Mouse (Mus musculus) forebrain, embryonic 11.5 days (tissue): ENCODE data around the gene Mrpl27. TPM values are rescaled to one million over a fixed set of nuclear protein-coding genes. Genes with fewer than 3 reads are reported as not detected.
"Not testable (repeated sequence)": the region's sequence is repeated elsewhere in the genome, so short reads cannot be mapped to it uniquely, and the experiment has no call there.

ENCODE experiments used
- ATAC-seq: fragments of 200-750 bp; cut with Nextera tagmentation; replicated peaks from 2 replicates; pipeline ENCODE4 v1.8.0; 2017; ENCODE audit warnings: moderate TSS enrichment; ENCODE audit not compliant: low FRiP score
- DNase-seq: peaks from one replicate; pipeline ENCODE4 v3.0.0-alpha.2; 2017; ENCODE audit warnings: low spot score
- H3K27ac ChIP-seq: fragments of 300-500 bp; sonication (generic); 2 replicates; pipeline ENCODE4 v1.5.1; 2014; ENCODE audit warnings: low read depth, low read length
- H3K27me3 ChIP-seq: fragments of 300-500 bp; sonication (generic); 2 replicates; pipeline ENCODE4 v1.6.1; 2014; ENCODE audit warnings: mild to moderate bottlenecking, low read length, mixed read lengths; ENCODE audit not compliant: control insufficient read depth, insufficient read depth
- H3K36me3 ChIP-seq: fragments of 300-500 bp; sonication (generic); 2 replicates; pipeline ENCODE4 v1.6.1; 2014; ENCODE audit warnings: mild to moderate bottlenecking, low read length, moderate library complexity, mixed read lengths; ENCODE audit not compliant: control insufficient read depth, insufficient read depth
- H3K4me1 ChIP-seq: fragments of 300-500 bp; sonication (generic); replicated peaks from 2 replicates; pipeline ENCODE4 v1.6.1; 2014; ENCODE audit warnings: low read length, mixed read lengths; ENCODE audit not compliant: control insufficient read depth, insufficient read depth
- H3K4me2 ChIP-seq: fragments of 300-500 bp; sonication (generic); 2 replicates; pipeline ENCODE4 v1.6.1; 2014; ENCODE audit warnings: low read depth, mild to moderate bottlenecking, low read length, moderate library complexity, mixed read lengths; ENCODE audit not compliant: severe bottlenecking
- H3K4me3 ChIP-seq: fragments of 300-500 bp; sonication (generic); 2 replicates; pipeline ENCODE4 v1.5.1; 2014; ENCODE audit warnings: low read depth, low read length
- H3K9ac ChIP-seq: fragments of 300-500 bp; sonication (generic); 2 replicates; pipeline ENCODE4 v1.6.1; 2014; ENCODE audit warnings: low read length
- H3K9me3 ChIP-seq: fragments of 300-500 bp; sonication (generic); 2 replicates; pipeline ENCODE4 v1.6.1; 2016; ENCODE audit warnings: low read length, mixed read lengths; ENCODE audit not compliant: control insufficient read depth
- WGBS: fragments of 180-500 bp; shearing (Covaris S2); extraction: QIAGEN DNeasy Blood & Tissue Kit; methylation state at CpG from one replicate; pipeline ENCODE4 v1.1.7; 2014; 5-methylcytosine and 5-hydroxymethylcytosine counted together
- polyA plus RNA-seq: library from polyadenylated mRNA; unstranded; fragments of >200 nt; fragmentation: Nextera tagmentation; extraction: Ambion mirVana; gene quantifications from 2 replicates; pipeline ENCODE4 v1.2.1, GENCODE M21; 2014

Gene Mrpl27
- polyA plus RNA-seq, 1 experiment from 2014 or later: 125 TPM

- H3K9me3 ChIP-seq: no peaks in the 10 kb centered on the region
- DNase-seq (no peak), ATAC-seq (no peak)
- no peaks in the 10 kb centered on the region for H3K27me3 ChIP-seq
- H3K9ac ChIP-seq: peak overlapping the region; percentile 32; the same call in 1 of the 2 replicates
- H3K4me2 ChIP-seq: peak overlapping the region; percentile 74
- H3K36me3 ChIP-seq: no peaks in the 10 kb centered on the region
- H3K27ac ChIP-seq: no peak overlapping the region
- H3K4me3 ChIP-seq: peak overlapping the region; percentile 90
- H3K4me1 ChIP-seq: peaks cover 7% of the 10 kb centered on the region
- 32% methylated on average over 15 of the region's 15 CpGs for WGBS
These were observed 24.1 kb downstream of the Mrpl27 start for GRCm38 (mm10) chr11:94677607-94678145.

- H3K36me3 ChIP-seq: no peaks in the 10 kb centered on the region
- peaks cover 4% of the 10 kb centered on the region for H3K4me1 ChIP-seq
- H3K27ac ChIP-seq: no peak overlapping the region
- H3K9me3 ChIP-seq: no peaks in the 10 kb centered on the region
- no peak for ATAC-seq
- H3K27me3 ChIP-seq: no peaks in the 10 kb centered on the region
- no peak overlapping the region for H3K4me3 ChIP-seq
- no peak overlapping the region for H3K4me2 ChIP-seq
- H3K9ac ChIP-seq: no peak overlapping the region
- no peak for DNase-seq
These were observed 27.1 kb downstream of the Mrpl27 start for GRCm38 (mm10) chr11:94680639-94681038.

- no peaks in the 10 kb centered on the region for H3K27me3 ChIP-seq
- H3K9me3 ChIP-seq: no peaks in the 10 kb centered on the region
- no peak overlapping the region for H3K27ac ChIP-seq
- DNase-seq (no peak), ATAC-seq (no peak)
- no peaks in the 10 kb centered on the region for H3K36me3 ChIP-seq
- H3K4me2 ChIP-seq: no peak overlapping the region
- no peak overlapping the region for H3K9ac ChIP-seq
- 88% methylated on average over 4 of the region's 4 CpGs for WGBS
- no peaks in the 10 kb centered on the region for H3K4me1 ChIP-seq
- H3K4me3 ChIP-seq: no peak overlapping the region
These were observed 28.1 kb downstream of the Mrpl27 start for GRCm38 (mm10) chr11:94681640-94682039.

DNA sequence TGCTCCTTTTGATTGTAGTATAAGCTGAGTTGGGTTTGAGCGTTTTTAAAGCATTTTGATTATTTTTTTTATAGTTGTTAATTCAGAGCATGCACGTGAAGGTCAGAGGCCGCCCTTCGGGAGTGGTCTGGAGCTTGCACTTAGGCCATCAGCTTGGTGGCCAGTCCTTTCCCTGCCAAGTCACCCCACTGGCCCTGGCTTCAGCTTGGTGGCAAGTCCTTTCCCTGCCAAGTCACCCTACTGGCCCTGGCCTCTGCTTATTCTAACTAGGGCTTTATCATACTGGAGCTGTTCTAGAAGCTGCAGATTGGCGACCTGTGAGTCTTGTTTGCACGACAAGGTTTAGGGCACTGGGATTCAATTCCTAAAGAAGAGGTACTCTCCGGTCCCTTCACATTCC is 28.9 kb downstream of the Mrpl27 start:
- H3K9ac ChIP-seq: no peak overlapping the region
- H3K27ac ChIP-seq: no peak overlapping the region
- H3K4me1 ChIP-seq: no peaks in the 10 kb centered on the region
- H3K27me3 ChIP-seq: no peaks in the 10 kb centered on the region
- WGBS: 83% methylated on average over 7 of the region's 7 CpGs
- ATAC-seq (no peak), DNase-seq (no peak)
- H3K4me3 ChIP-seq: no peak overlapping the region
- H3K4me2 ChIP-seq: no peak overlapping the region
- no peaks in the 10 kb centered on the region for H3K36me3 ChIP-seq
- no peaks in the 10 kb centered on the region for H3K9me3 ChIP-seq

DNA sequence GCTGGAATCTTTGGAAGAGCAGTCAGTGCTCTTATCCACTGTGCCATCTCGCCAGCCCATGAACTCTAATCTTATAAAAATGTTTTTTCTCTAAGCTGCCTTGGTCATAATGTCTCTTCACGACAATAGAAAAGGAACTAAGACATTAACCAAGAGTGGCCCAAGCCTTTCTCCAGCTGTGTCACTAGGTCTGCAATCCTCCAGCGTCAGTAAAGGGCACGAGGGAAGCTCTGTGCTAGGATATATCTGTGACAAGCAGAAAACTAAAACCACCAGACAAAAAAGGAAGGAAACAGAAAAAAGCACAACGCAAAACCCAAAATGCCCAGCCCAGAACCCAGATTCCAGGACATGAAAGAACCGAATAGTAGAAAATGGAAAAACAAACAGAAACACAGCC is 33.6 kb downstream of the Mrpl27 start:
- WGBS: 84% methylated on average over 6 of the region's 6 CpGs
- H3K36me3 ChIP-seq: no peaks in the 10 kb centered on the region

DNA sequence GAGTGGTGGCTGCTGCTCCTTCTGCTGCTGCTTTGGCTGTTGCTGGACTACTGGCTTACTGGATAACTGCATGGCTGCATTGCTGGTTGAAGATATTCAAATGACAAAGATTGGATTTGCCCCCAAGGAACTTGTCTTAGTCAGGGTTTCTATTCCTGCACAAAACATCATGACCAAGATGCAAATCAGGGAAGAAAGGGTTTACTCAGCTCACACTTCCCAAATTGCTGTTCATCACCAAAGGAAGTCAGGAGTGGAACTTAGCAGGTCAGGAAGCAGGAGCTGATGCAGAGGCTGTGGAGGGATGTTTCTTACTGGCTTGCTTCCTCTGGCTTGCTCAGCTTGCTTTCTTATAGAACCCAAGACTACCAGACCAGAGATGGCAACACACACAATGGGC is 38.9 kb downstream of the Mrpl27 start:
- H3K4me3 ChIP-seq, H3K9ac ChIP-seq, H3K4me1 ChIP-seq, H3K36me3 ChIP-seq, H3K27me3 ChIP-seq, H3K9me3 ChIP-seq, ATAC-seq, H3K27ac ChIP-seq, H3K4me2 ChIP-seq, DNase-seq: not testable (repeated sequence)

More for the DNA sequence above, 33.6 kb downstream of the Mrpl27 start:
- Histone ChIP-seq H3K4me2 (no peak overlapping the region), H3K4me3 (no peak overlapping the region), H3K9me3 (no peaks in the 10 kb centered on the region), H3K27ac (no peak overlapping the region), H3K27me3 (no peaks in the 10 kb centered on the region), H3K4me1 (no peaks in the 10 kb centered on the region), H3K9ac (no peak overlapping the region)
- no peak for DNase-seq
- ATAC-seq: no peak

DNA sequence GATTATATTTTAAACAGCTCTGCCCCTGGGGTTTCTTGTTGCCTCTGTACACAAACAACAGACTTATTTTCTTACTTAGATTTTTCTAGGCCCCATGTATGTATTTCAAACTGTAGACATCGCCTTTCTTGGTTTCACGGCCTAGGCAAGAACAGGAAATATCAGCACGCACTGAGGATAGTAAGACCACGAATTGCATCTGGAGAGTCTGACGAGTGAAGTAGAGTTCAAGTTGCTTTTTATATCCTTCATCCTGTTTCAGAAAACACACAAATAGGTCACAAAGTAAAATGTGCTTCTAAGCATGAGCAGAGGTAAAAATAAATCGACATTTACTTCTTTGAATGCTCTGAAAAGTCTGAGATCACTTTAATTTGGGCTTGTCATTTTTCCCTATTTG is 41.9 kb downstream of the Mrpl27 start:
- no peaks in the 10 kb centered on the region for H3K9me3 ChIP-seq
- no peak overlapping the region for H3K4me3 ChIP-seq
- DNase-seq (no peak), ATAC-seq (no peak)
- WGBS: 84% methylated on average over 6 of the region's 6 CpGs
- H3K4me2 ChIP-seq: no peak overlapping the region
- H3K36me3 ChIP-seq: no peaks in the 10 kb centered on the region
- H3K4me1 ChIP-seq: no peaks in the 10 kb centered on the region
- no peak overlapping the region for H3K27ac ChIP-seq
- no peak overlapping the region for H3K9ac ChIP-seq
- H3K27me3 ChIP-seq: no peaks in the 10 kb centered on the region

DNA sequence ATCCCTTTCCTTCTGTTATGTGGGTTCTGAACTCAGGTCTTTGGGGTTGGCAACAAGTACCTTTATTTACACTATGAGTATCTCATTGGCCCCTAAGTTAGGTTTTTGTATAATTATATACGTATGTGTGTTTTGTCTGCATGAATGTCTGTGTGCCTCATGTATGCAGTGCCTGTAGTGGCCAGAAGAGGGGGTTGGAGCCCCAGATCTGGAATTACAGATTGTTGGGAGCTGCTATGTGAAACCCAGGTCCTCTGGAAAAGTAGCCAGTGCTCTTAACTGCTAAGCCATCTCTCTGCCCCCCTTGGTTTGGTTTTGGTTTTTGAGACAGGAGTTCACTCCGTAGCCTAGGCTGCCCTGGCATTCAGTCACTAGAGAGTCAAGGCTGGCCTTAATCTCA is 43.6 kb downstream of the Mrpl27 start:
- Histone ChIP-seq H3K4me1 (no peaks in the 10 kb centered on the region; the same call in 1 of the 2 replicates), H3K4me2 (no peak overlapping the region), H3K9me3 (no peaks in the 10 kb centered on the region), H3K36me3 (no peaks in the 10 kb centered on the region), H3K4me3 (no peak overlapping the region), H3K9ac (no peak overlapping the region), H3K27ac (no peak overlapping the region), H3K27me3 (no peaks in the 10 kb centered on the region)
- no peak for DNase-seq
- 86% methylated on average over 2 of the region's 2 CpGs for WGBS
- ATAC-seq: no peak

GRCm38 (mm10) chr11:94697703-94698464 is 44.3 kb downstream of the Mrpl27 start:
- H3K27me3 ChIP-seq: no peaks in the 10 kb centered on the region
- ATAC-seq (no peak), DNase-seq (no peak)
- 50% methylated on average over 13 of the region's 13 CpGs for WGBS
- no peak overlapping the region for H3K9ac ChIP-seq
- no peak overlapping the region for H3K4me3 ChIP-seq
- no peaks in the 10 kb centered on the region for H3K9me3 ChIP-seq
- H3K4me1 ChIP-seq: no peaks in the 10 kb centered on the region; the same call in 1 of the 2 replicates
- no peak overlapping the region for H3K4me2 ChIP-seq
- no peak overlapping the region for H3K27ac ChIP-seq
- no peaks in the 10 kb centered on the region for H3K36me3 ChIP-seq
